Mouse (Mus musculus): ENCODE measurements around the gene Dnajc5g.

Gene Dnajc5g

GRCm38 (mm10) chr5:31105814-31106335 lies at the start of gene Dnajc5g:
TSS of gene Dnajc5g (plus strand) at chr5:31106285.
- DNase-seq (ENCODE audit: low spot score in 2 of 2), result no peak

- DNase-seq (ENCODE audit: low spot score in 2 of 2), result no peak
Observed at GRCm38 (mm10) chr5:31069810-31070209, 36.3 kb upstream of the Dnajc5g start.

- no peak for DNase-seq (ENCODE audit: low spot score in 2 of 2)
Observed at GRCm38 (mm10) chr5:31071059-31071458, 35.0 kb upstream of the Dnajc5g start.

- no peak for DNase-seq (ENCODE audit: low spot score in 2 of 2)
Observed at GRCm38 (mm10) chr5:31071821-31072220, 34.3 kb upstream of the Dnajc5g start.

- no peak for DNase-seq (ENCODE audit: low spot score in 2 of 2)
Observed at GRCm38 (mm10) chr5:31073176-31073575, 32.9 kb upstream of the Dnajc5g start.

- no peak for DNase-seq (ENCODE audit: low spot score in 2 of 2)
Observed at GRCm38 (mm10) chr5:31076346-31076745, 29.7 kb upstream of the Dnajc5g start.

- no peak for DNase-seq (ENCODE audit: low spot score in 2 of 2)
Observed at GRCm38 (mm10) chr5:31080059-31080794, 25.9 kb upstream of the Dnajc5g start.

- DNase-seq (ENCODE audit: low spot score in 2 of 2), result no peak
Observed at GRCm38 (mm10) chr5:31080795-31081164, 25.3 kb upstream of the Dnajc5g start.

- DNase-seq (ENCODE audit: low spot score in 2 of 2), result peak; percentile 42 to 74
Observed at GRCm38 (mm10) chr5:31081386-31081785, 24.7 kb upstream of the Dnajc5g start.

GRCm38 (mm10) chr5:31082355-31082754 lies 23.7 kb upstream of the Dnajc5g start:
- DNase-seq (ENCODE audit: low spot score in 2 of 2), result peak; percentile 45 to 86

- no peak for DNase-seq (ENCODE audit: low spot score in 2 of 2)
Observed at GRCm38 (mm10) chr5:31082935-31083625, 23.0 kb upstream of the Dnajc5g start.

GRCm38 (mm10) chr5:31083949-31084348 lies 22.1 kb upstream of the Dnajc5g start:
- DNase-seq (ENCODE audit: low spot score in 2 of 2), result peak in 1 of 2 experiments; percentile 46

- no peak for DNase-seq (ENCODE audit: low spot score in 2 of 2)
Observed at GRCm38 (mm10) chr5:31086606-31087005, 19.5 kb upstream of the Dnajc5g start.

GRCm38 (mm10) chr5:31087131-31087530 lies 19.0 kb upstream of the Dnajc5g start:
- no peak for DNase-seq (ENCODE audit: low spot score in 2 of 2)

GRCm38 (mm10) chr5:31092231-31092975 lies 13.7 kb upstream of the Dnajc5g start:
- DNase-seq (ENCODE audit: low spot score in 2 of 2), result no peak

GRCm38 (mm10) chr5:31093151-31094041 lies 12.7 kb upstream of the Dnajc5g start:
- peak in 1 of 2 experiments; percentile 43 for DNase-seq (ENCODE audit: low spot score in 2 of 2)

- DNase-seq (ENCODE audit: low spot score in 2 of 2), result no peak
Observed at GRCm38 (mm10) chr5:31094100-31094798, 11.8 kb upstream of the Dnajc5g start.

- DNase-seq (ENCODE audit: low spot score in 2 of 2), result peak in 1 of 2 experiments; percentile 66
Observed at GRCm38 (mm10) chr5:31094799-31095691, 11.0 kb upstream of the Dnajc5g start.

GRCm38 (mm10) chr5:31095711-31096480 lies 10.2 kb upstream of the Dnajc5g start:
- no peak for DNase-seq (ENCODE audit: low spot score in 2 of 2)

Data from spleen, postnatal 10 days (tissue).